Mouse (Mus musculus): ENCODE data around the gene B830017H08Rik. TPM values are rescaled to one million over a fixed set of nuclear protein-coding genes. Genes with fewer than 3 reads are reported as not detected.

B830017H08Rik gene
- polyA plus RNA-seq (2014; fragmentation: Nextera tagmentation; extraction: Ambion mirVana), result 0.19 and 0.36 TPM in 2 replicates

DNA sequence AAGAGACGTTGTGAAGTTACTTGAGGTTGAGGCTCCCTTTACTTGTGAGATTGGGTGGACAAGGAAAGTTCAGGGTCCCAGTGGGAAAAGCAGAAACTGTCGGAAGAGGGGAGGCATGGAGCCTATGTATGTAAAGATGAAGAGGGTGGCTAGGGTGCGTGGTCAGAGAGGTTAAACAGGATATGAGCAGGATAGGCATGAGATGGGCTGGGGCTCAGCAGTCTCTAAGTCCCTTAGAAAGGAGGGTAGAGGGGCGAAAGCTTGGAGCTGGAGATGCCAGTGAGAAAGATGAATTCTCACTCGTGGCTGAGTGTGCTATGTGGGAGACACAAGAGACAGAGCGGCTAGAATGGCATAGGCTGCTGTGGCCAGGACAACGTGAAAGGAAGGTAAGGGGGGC lies at the start of gene B830017H08Rik:
TSS of gene B830017H08Rik (plus strand) at position 301 of the 400 bp plus-strand sequence.
- ATAC-seq (ENCODE audit: insufficient read depth, low FRiP score, low TSS enrichment), result no peak
- 22% methylated on average over 7 of the region's 7 CpGs for WGBS
- DNase-seq (ENCODE audit: low spot score), result no peak
- no peaks in the 10 kb centered on the region for H3K36me3 ChIP-seq (ENCODE audit: control insufficient read depth, insufficient read depth, low read length)
- H3K4me3 ChIP-seq (ENCODE audit: low read depth, low read length), result peak within 1 kb of the TSS; percentile 59
- H3K4me1 ChIP-seq (ENCODE audit: control insufficient read depth, insufficient read depth, low read length), result 0 out of 2 replicates have a peak, but pooled peaks cover 3% of the 10 kb centered on the region
- peak within 1 kb of the TSS; percentile 70 for H3K9ac ChIP-seq (ENCODE audit: low read length)
- peak within 1 kb of the TSS; percentile 44; the same call in 1 of the 2 replicates for H3K27ac ChIP-seq (ENCODE audit: low read depth, low read length)
- no peaks in the 10 kb centered on the region for H3K9me3 ChIP-seq (ENCODE audit: control insufficient read depth, low read length)
- peaks cover 54% of the 10 kb centered on the region for H3K27me3 ChIP-seq (ENCODE audit: control insufficient read depth, insufficient read depth, low read length)
- H3K4me2 ChIP-seq (ENCODE audit: low read depth), result peak within 1 kb of the TSS; percentile 95

DNA sequence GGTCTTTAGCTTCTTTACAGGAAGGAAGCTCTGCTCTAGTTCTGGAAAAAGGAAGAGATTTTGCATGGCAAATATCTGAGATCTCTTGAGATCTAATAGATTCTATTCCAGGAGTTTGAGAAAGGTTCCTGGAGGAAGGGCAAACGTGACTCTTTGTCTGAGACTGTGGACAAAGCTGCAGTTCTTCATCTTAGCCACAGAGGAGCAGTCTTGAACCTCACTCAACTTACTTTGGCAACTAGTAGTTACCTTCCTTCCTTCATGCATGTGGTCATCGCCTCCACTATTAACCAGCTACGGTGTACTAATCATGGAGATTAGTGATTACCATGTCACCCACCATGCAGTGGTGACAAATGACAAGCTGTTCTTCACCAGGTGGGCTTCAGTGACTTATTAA lies 47.6 kb upstream of the B830017H08Rik start:
- no peak for ATAC-seq (ENCODE audit: insufficient read depth, low FRiP score, low TSS enrichment)
- no peak for DNase-seq (ENCODE audit: low spot score)
- H3K36me3 ChIP-seq (ENCODE audit: control insufficient read depth, insufficient read depth, low read length), result peaks cover 11% of the 10 kb centered on the region

DNA sequence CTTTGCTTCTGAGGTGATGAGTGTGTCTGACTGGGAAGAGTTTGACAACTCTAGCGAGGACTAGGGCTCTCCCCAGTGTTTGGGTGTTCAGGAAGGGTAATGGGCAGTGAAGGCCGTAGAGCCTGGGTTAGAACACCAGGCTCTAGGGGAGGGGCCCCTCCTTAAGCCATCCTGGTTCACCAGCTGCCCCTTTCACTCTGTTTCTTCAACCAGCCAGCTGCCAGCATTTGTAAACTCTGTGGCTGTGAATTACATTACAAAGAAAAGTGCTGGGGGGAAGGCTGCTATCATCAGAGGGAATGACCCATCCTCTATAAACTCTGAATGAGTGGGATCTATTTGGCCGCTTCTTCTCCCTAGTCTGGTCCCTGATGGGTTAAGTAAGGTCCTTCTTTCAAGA lies 40.2 kb upstream of the B830017H08Rik start:
- H3K9ac ChIP-seq (ENCODE audit: low read length), result no peak overlapping the region
- no peak overlapping the region for H3K4me2 ChIP-seq (ENCODE audit: low read depth)
- H3K4me1 ChIP-seq (ENCODE audit: control insufficient read depth, insufficient read depth, low read length), result no peaks in the 10 kb centered on the region
- 68% methylated on average over 3 of the region's 3 CpGs for WGBS
- H3K27me3 ChIP-seq (ENCODE audit: control insufficient read depth, insufficient read depth, low read length), result peaks cover 23% of the 10 kb centered on the region
- H3K36me3 ChIP-seq (ENCODE audit: control insufficient read depth, insufficient read depth, low read length), result peaks cover 7% of the 10 kb centered on the region
- no peak overlapping the region for H3K4me3 ChIP-seq (ENCODE audit: low read depth, low read length)
- ATAC-seq (ENCODE audit: insufficient read depth, low FRiP score, low TSS enrichment), result no peak
- no peak overlapping the region for H3K27ac ChIP-seq (ENCODE audit: low read depth, low read length)
- DNase-seq (ENCODE audit: low spot score), result no peak
- no peaks in the 10 kb centered on the region for H3K9me3 ChIP-seq (ENCODE audit: control insufficient read depth, low read length)

More for the DNA sequence above, 47.6 kb upstream of the B830017H08Rik start:
- Histone ChIP-seq H3K9ac (ENCODE audit: low read length) (no peak overlapping the region), H3K4me3 (ENCODE audit: low read depth, low read length) (no peak overlapping the region), H3K4me1 (ENCODE audit: control insufficient read depth, insufficient read depth, low read length) (no peaks in the 10 kb centered on the region), H3K4me2 (ENCODE audit: low read depth) (no peak overlapping the region), H3K9me3 (ENCODE audit: control insufficient read depth, low read length) (no peaks in the 10 kb centered on the region), H3K27ac (ENCODE audit: low read depth, low read length) (no peak overlapping the region), H3K27me3 (ENCODE audit: control insufficient read depth, insufficient read depth, low read length) (no peaks in the 10 kb centered on the region)
- WGBS, result 61% methylated on average over 3 of the region's 3 CpGs

DNA sequence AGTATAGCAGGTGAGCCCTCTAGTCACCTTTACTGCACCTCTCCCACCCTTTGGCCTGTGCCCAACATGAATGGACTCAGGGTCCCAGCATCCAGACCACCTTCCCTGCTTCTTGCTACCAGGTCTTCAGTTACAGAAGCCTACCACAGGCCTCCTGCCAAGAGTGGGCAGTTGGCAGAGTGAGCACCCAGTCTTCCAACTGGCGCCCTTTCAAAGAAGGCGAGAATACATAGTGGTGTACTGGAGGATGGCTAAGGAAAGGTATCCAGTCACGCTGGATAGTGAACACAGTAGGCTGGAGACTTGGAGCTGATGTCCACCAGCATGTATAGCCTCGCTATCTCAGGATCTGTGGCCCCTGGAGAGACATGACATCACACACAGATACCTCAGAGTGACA lies 38.9 kb upstream of the B830017H08Rik start:
- peaks cover 5% of the 10 kb centered on the region for H3K36me3 ChIP-seq (ENCODE audit: control insufficient read depth, insufficient read depth, low read length)
- H3K27me3 ChIP-seq (ENCODE audit: control insufficient read depth, insufficient read depth, low read length), result peaks cover 36% of the 10 kb centered on the region
- no peak overlapping the region for H3K9ac ChIP-seq (ENCODE audit: low read length)
- peaks cover 8% of the 10 kb centered on the region; the same call in 1 of the 2 replicates for H3K4me1 ChIP-seq (ENCODE audit: control insufficient read depth, insufficient read depth, low read length)
- H3K27ac ChIP-seq (ENCODE audit: low read depth, low read length), result no peak overlapping the region
- H3K4me2 ChIP-seq (ENCODE audit: low read depth), result no peak overlapping the region
- no peaks in the 10 kb centered on the region for H3K9me3 ChIP-seq (ENCODE audit: control insufficient read depth, low read length)
- DNase-seq (ENCODE audit: low spot score) (no peak), ATAC-seq (ENCODE audit: insufficient read depth, low FRiP score, low TSS enrichment) (no peak)
- no peak overlapping the region for H3K4me3 ChIP-seq (ENCODE audit: low read depth, low read length)
- 88% methylated on average over 4 of the region's 4 CpGs for WGBS

DNA sequence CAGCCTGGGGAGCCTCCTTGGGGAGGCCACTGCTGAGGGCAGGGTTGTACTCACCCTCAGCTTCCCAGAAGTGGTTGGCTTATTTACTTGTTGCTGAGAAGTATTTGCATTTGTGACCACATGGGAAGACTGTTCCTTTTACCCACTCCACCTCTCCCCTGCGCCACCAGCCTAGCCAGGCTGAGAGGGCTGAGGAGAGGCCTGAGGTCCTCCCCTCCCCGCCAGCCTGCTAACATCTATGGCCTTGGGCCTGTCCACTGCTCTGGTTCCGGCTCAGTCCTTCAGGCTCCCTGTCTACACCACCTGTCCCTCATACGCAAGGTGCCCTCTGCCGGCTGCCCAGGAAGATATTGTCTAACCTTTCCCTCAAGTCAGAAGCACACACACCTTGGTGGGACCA lies 37.3 kb upstream of the B830017H08Rik start:
- peaks cover 8% of the 10 kb centered on the region; the same call in 1 of the 2 replicates for H3K4me1 ChIP-seq (ENCODE audit: control insufficient read depth, insufficient read depth, low read length)
- H3K27me3 ChIP-seq (ENCODE audit: control insufficient read depth, insufficient read depth, low read length), result peaks cover 50% of the 10 kb centered on the region
- H3K36me3 ChIP-seq (ENCODE audit: control insufficient read depth, insufficient read depth, low read length), result no peaks in the 10 kb centered on the region; the same call in 1 of the 2 replicates
- WGBS, result 62% methylated on average over 5 of the region's 5 CpGs
- H3K4me3 ChIP-seq (ENCODE audit: low read depth, low read length), result no peak overlapping the region
- H3K27ac ChIP-seq (ENCODE audit: low read depth, low read length), result no peak overlapping the region
- no peaks in the 10 kb centered on the region for H3K9me3 ChIP-seq (ENCODE audit: control insufficient read depth, low read length)
- no peak overlapping the region for H3K4me2 ChIP-seq (ENCODE audit: low read depth)
- H3K9ac ChIP-seq (ENCODE audit: low read length), result no peak overlapping the region
- DNase-seq (ENCODE audit: low spot score), result no peak
- no peak for ATAC-seq (ENCODE audit: insufficient read depth, low FRiP score, low TSS enrichment)

DNA sequence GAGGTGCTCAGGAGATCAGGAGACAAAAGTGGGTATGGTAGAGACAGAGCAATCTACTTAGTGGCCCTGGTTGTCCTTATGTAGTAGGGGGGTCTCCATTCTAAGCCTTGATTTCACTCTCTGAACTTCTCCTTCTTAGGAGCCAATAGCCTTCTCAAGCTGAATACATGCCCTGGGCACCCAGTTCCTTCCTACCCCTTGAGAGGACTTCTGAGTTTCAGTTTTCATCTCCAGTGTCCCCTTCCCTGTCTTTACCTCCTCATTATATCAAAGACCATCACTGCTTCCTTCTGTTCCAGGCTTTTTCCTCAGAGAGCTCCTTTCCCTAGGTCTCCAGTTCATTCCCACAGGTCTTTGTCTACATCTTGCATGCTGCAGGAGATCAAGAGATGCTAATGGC lies 36.4 kb upstream of the B830017H08Rik start:
- Histone ChIP-seq H3K27ac (ENCODE audit: low read depth, low read length) (no peak overlapping the region), H3K27me3 (ENCODE audit: control insufficient read depth, insufficient read depth, low read length) (peaks cover 59% of the 10 kb centered on the region), H3K9ac (ENCODE audit: low read length) (peak overlapping the region; percentile 73), H3K36me3 (ENCODE audit: control insufficient read depth, insufficient read depth, low read length) (no peaks in the 10 kb centered on the region; the same call in 1 of the 2 replicates), H3K4me2 (ENCODE audit: low read depth) (peak overlapping the region; percentile 65), H3K4me3 (ENCODE audit: low read depth, low read length) (peak overlapping the region; percentile 55), H3K9me3 (ENCODE audit: control insufficient read depth, low read length) (no peaks in the 10 kb centered on the region), H3K4me1 (ENCODE audit: control insufficient read depth, insufficient read depth, low read length) (peaks cover 8% of the 10 kb centered on the region; the same call in 1 of the 2 replicates)
- DNase-seq (ENCODE audit: low spot score) (no peak), ATAC-seq (ENCODE audit: insufficient read depth, low FRiP score, low TSS enrichment) (no peak)

DNA sequence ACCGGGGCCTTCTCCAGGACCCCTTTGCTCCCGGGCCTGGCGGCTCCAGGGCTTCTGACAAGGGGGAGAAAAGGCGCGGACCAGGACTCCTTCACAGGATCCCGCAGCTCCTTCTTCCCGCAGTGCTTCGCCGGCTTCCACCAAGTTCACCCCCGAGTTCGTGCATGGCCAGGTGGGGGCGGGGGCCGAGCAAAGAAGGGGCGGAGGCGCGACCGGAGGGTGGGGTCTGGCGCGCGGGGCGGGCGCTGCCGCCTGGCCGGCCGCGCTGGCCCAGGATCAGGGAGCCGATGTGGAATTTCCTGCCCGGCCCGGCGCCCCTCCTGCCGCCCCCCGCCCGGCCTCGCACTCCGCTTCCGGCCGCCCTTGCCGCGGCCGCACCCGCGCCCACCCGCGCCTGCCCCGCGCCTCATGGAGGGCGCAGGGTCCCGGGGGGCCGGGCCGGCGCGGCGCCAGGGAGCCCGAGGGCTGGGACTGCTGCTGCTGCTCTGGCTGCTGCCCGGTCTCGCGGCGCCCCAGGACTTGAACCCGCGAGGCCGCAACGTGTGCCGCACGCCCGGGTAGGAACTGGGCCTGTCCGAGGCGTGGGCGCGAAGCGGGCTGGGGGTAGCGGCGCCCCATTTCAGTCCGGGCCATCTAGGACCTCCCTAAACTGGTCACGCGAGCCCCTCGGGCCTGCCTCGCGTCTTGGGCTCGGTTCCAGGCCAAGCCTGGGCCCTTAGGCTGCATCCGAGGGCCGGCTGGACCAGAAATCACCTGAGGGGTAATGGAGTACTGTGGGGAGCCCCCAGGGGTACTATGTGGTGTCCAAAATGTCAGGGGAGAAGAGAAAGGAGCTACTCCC lies 35.7 kb upstream of the B830017H08Rik start, which contains the start of gene Scarf2:
TSS of gene Scarf2 (plus strand) at position 312 of the 841 bp plus-strand sequence.
- peak within 1 kb of the TSS; percentile 55 for H3K4me3 ChIP-seq (ENCODE audit: low read depth, low read length)
- peak within 1 kb of the TSS; percentile 65 for H3K4me2 ChIP-seq (ENCODE audit: low read depth)
- H3K9ac ChIP-seq (ENCODE audit: low read length), result peak within 1 kb of the TSS; percentile 73
- ATAC-seq (ENCODE audit: insufficient read depth, low FRiP score, low TSS enrichment), result peak; percentile 21; the same call in 1 of the 2 replicates
- H3K4me1 ChIP-seq (ENCODE audit: control insufficient read depth, insufficient read depth, low read length), result peaks cover 8% of the 10 kb centered on the region; the same call in 1 of the 2 replicates
- no peaks in the 10 kb centered on the region for H3K9me3 ChIP-seq (ENCODE audit: control insufficient read depth, low read length)
- peak; percentile 71 for DNase-seq (ENCODE audit: low spot score)
- peak within 1 kb of the TSS; percentile 24 for H3K27ac ChIP-seq (ENCODE audit: low read depth, low read length)
- H3K27me3 ChIP-seq (ENCODE audit: control insufficient read depth, insufficient read depth, low read length), result peaks cover 66% of the 10 kb centered on the region
- under 1% methylated on average over 46 of the region's 81 CpGs for WGBS
- H3K36me3 ChIP-seq (ENCODE audit: control insufficient read depth, insufficient read depth, low read length), result no peaks in the 10 kb centered on the region; the same call in 1 of the 2 replicates

DNA sequence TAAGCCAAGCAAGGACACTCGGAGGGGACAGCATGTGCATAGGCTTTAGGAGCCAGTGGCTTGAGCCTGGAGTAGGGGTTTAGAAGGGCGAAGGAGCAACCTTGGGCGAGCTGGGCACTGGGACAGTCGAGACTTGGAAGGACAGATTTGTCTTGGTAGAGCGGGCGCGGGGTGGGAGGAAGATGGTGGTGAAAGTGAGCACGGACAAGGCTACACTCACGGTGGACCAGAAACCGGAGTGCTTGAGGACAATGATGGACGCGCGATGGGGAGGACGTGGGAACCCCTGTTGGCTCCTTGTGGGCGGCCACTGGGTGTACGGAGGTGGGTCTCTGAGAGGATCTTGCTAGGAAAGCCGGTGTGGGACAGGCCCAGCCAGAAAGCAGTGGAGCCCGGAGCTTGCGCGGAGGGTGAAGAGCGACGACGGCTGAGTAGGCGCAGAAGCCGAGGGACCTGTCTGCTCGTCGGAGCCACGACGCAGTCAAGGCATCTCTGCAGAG lies 35.1 kb upstream of the B830017H08Rik start:
- Histone ChIP-seq H3K4me1 (ENCODE audit: control insufficient read depth, insufficient read depth, low read length) (peaks cover 14% of the 10 kb centered on the region), H3K9ac (ENCODE audit: low read length) (peak overlapping the region; percentile 73), H3K27ac (ENCODE audit: low read depth, low read length) (peak overlapping the region; percentile 24; the same call in 1 of the 2 replicates), H3K36me3 (ENCODE audit: control insufficient read depth, insufficient read depth, low read length) (no peaks in the 10 kb centered on the region; the same call in 1 of the 2 replicates), H3K9me3 (ENCODE audit: control insufficient read depth, low read length) (no peaks in the 10 kb centered on the region), H3K4me3 (ENCODE audit: low read depth, low read length) (peak overlapping the region; percentile 55), H3K27me3 (ENCODE audit: control insufficient read depth, insufficient read depth, low read length) (peaks cover 73% of the 10 kb centered on the region), H3K4me2 (ENCODE audit: low read depth) (peak overlapping the region; percentile 65)
- no peak for ATAC-seq (ENCODE audit: insufficient read depth, low FRiP score, low TSS enrichment)
- WGBS, result 3% methylated on average over 29 of the region's 29 CpGs
- peak; percentile 55 for DNase-seq (ENCODE audit: low spot score)

Data from neural tube, embryonic 11.5 days (tissue).